Mouse (Mus musculus): Measurements from ENCODE around the gene Nedd4. TPM values are rescaled to one million over a fixed set of nuclear protein-coding genes. Genes with fewer than 3 reads are reported as not detected.

Nedd4 gene
- polyA plus RNA-seq, 1 experiment from 2014 or later: 98.2 TPM

- no peaks in the 10 kb centered on the region for H3K36me3 ChIP-seq (ENCODE audit: control insufficient read depth, insufficient read depth)
- H3K4me1 ChIP-seq (ENCODE audit: control insufficient read depth, low read depth, low read length): peaks cover 19% of the 10 kb centered on the region
- 0 out of 2 replicates have a peak overlapping the region, but pooled peaks have one; percentile 14 for H3K27ac ChIP-seq (ENCODE audit: low read length)
- no peaks in the 10 kb centered on the region for H3K27me3 ChIP-seq (ENCODE audit: control insufficient read depth, insufficient read depth, low read depth, low read length)
- H3K9me3 ChIP-seq (replicated peaks; ENCODE audit: control insufficient read depth, low read length): no peaks in the 10 kb centered on the region
- 27% methylated on average over 6 of the region's 6 CpGs for WGBS (ENCODE audit: insufficient replicate concordance)
- H3K4me2 ChIP-seq (ENCODE audit: low read depth, low read length): no peak overlapping the region
- H3K9ac ChIP-seq (ENCODE audit: low read depth, low read length): no peak overlapping the region
- ATAC-seq (ENCODE audit: low read depth): no peak
- no peak overlapping the region for H3K4me3 ChIP-seq (ENCODE audit: low read depth, low read length)
Observed at GRCm38 (mm10) chr9:72644418-72645110, 17.6 kb upstream of the Nedd4 start.

GRCm38 (mm10) chr9:72649781-72650180 is 12.4 kb upstream of the Nedd4 start:
- ATAC-seq (ENCODE audit: low read depth): no peak
- Histone ChIP-seq H3K9me3 (replicated peaks; ENCODE audit: control insufficient read depth, low read length) (no peaks in the 10 kb centered on the region), H3K36me3 (ENCODE audit: control insufficient read depth, insufficient read depth) (no peaks in the 10 kb centered on the region), H3K4me3 (ENCODE audit: low read depth, low read length) (no peak overlapping the region), H3K27me3 (ENCODE audit: control insufficient read depth, insufficient read depth, low read depth, low read length) (no peaks in the 10 kb centered on the region), H3K27ac (ENCODE audit: low read length) (no peak overlapping the region), H3K9ac (ENCODE audit: low read depth, low read length) (no peak overlapping the region), H3K4me2 (ENCODE audit: low read depth, low read length) (no peak overlapping the region), H3K4me1 (ENCODE audit: control insufficient read depth, low read depth, low read length) (no peaks in the 10 kb centered on the region; the same call in 1 of the 2 replicates)
- WGBS (ENCODE audit: insufficient replicate concordance): 11% methylated on average over 2 of the region's 2 CpGs

DNA sequence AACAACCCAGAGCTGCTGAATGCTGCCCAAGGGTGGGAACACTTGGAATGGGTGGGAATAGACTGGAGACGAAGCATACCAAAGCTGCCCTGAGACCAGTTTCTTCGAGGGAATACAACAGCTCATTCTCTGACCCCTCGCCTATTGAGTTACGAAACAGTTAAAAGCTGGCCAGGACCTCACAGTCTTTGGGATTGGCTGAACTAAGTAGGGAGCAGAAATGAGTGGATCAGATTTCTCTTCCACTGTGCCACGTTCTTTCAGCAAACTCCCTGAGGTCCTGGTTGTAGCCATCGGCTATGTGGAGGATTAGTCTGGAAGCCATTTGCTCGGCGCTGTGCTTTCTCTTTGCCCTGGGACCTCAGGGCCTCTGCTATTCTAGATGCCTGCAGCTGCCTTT is 9.2 kb upstream of the Nedd4 start:
- ATAC-seq (ENCODE audit: low read depth): peak; percentile 57; the same call in 1 of the 2 replicates
- H3K27ac ChIP-seq (ENCODE audit: low read length): no peak overlapping the region
- WGBS (ENCODE audit: insufficient replicate concordance): 49% methylated on average over 8 of the region's 8 CpGs

DNA sequence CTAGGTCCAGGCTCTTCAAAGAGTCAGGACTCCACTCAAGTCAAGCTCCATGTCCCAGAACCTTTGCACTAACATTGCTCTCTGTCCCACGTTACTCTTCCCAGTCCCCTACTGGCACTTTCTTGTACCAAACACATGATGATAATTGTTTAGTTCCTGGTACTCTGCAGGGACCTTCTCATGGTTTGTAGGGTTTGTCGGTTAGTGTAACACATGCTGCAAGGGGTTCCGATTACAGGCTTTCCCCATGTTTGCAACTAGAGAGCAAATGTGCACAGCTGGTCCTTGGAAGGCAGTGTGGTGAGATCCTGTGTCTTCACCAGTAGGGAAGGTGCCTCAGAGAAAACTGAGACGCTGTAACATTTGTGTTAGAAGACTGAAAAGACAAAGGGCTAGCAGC is 8.6 kb upstream of the Nedd4 start:
- no peak for ATAC-seq (ENCODE audit: low read depth)
- Histone ChIP-seq H3K9me3 (replicated peaks; ENCODE audit: control insufficient read depth, low read length) (no peaks in the 10 kb centered on the region), H3K27me3 (ENCODE audit: control insufficient read depth, insufficient read depth, low read depth, low read length) (no peaks in the 10 kb centered on the region), H3K9ac (ENCODE audit: low read depth, low read length) (no peak overlapping the region), H3K27ac (ENCODE audit: low read length) (no peak overlapping the region), H3K4me2 (ENCODE audit: low read depth, low read length) (no peak overlapping the region), H3K4me3 (ENCODE audit: low read depth, low read length) (no peak overlapping the region), H3K36me3 (ENCODE audit: control insufficient read depth, insufficient read depth) (no peaks in the 10 kb centered on the region), H3K4me1 (ENCODE audit: control insufficient read depth, low read depth, low read length) (peaks cover 12% of the 10 kb centered on the region)
- 62% methylated on average over 4 of the region's 4 CpGs for WGBS (ENCODE audit: insufficient replicate concordance)

More for the DNA sequence above, 9.2 kb upstream of the Nedd4 start:
- H3K4me1 ChIP-seq (ENCODE audit: control insufficient read depth, low read depth, low read length): peaks cover 12% of the 10 kb centered on the region
- no peak overlapping the region for H3K4me2 ChIP-seq (ENCODE audit: low read depth, low read length)
- no peaks in the 10 kb centered on the region for H3K36me3 ChIP-seq (ENCODE audit: control insufficient read depth, insufficient read depth)
- no peak overlapping the region for H3K4me3 ChIP-seq (ENCODE audit: low read depth, low read length)
- no peaks in the 10 kb centered on the region for H3K9me3 ChIP-seq (replicated peaks; ENCODE audit: control insufficient read depth, low read length)
- H3K27me3 ChIP-seq (ENCODE audit: control insufficient read depth, insufficient read depth, low read depth, low read length): no peaks in the 10 kb centered on the region
- no peak overlapping the region for H3K9ac ChIP-seq (ENCODE audit: low read depth, low read length)

GRCm38 (mm10) chr9:72654593-72655242 is 7.4 kb upstream of the Nedd4 start:
- WGBS (ENCODE audit: insufficient replicate concordance): 33% methylated on average over 6 of the region's 6 CpGs
- Histone ChIP-seq H3K36me3 (ENCODE audit: control insufficient read depth, insufficient read depth) (no peaks in the 10 kb centered on the region), H3K4me3 (ENCODE audit: low read depth, low read length) (no peak overlapping the region), H3K9me3 (replicated peaks; ENCODE audit: control insufficient read depth, low read length) (no peaks in the 10 kb centered on the region), H3K27ac (ENCODE audit: low read length) (no peak overlapping the region), H3K4me2 (ENCODE audit: low read depth, low read length) (no peak overlapping the region), H3K9ac (ENCODE audit: low read depth, low read length) (no peak overlapping the region), H3K27me3 (ENCODE audit: control insufficient read depth, insufficient read depth, low read depth, low read length) (no peaks in the 10 kb centered on the region), H3K4me1 (ENCODE audit: control insufficient read depth, low read depth, low read length) (peaks cover 12% of the 10 kb centered on the region)
- peak; percentile 63 for ATAC-seq (ENCODE audit: low read depth)

DNA sequence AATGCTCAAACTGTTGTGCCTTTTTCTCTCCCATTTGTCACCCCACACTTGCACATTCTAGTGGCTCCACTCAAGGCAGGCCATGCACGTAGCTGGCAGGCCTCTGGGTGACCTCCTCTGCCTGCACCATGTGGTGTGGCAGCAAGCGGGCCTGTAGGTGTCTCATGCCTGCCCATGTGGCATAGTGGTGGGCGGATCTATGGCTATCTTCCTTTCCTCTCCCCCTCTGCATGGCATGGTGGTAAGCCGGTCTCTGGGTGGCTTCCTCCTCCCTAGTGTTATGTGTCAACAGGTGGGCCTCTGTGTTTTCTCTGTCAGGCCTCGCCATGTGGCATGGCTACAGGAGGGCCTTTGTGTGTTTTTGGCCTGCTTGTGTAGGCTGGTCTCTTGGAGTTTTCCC is 6.5 kb upstream of the Nedd4 start:
- Histone ChIP-seq H3K9ac (ENCODE audit: low read depth, low read length) (no peak overlapping the region), H3K4me2 (ENCODE audit: low read depth, low read length) (no peak overlapping the region), H3K27me3 (ENCODE audit: control insufficient read depth, insufficient read depth, low read depth, low read length) (no peaks in the 10 kb centered on the region), H3K9me3 (replicated peaks; ENCODE audit: control insufficient read depth, low read length) (no peaks in the 10 kb centered on the region), H3K27ac (ENCODE audit: low read length) (no peak overlapping the region), H3K36me3 (ENCODE audit: control insufficient read depth, insufficient read depth) (no peaks in the 10 kb centered on the region), H3K4me1 (ENCODE audit: control insufficient read depth, low read depth, low read length) (peaks cover 12% of the 10 kb centered on the region), H3K4me3 (ENCODE audit: low read depth, low read length) (no peak overlapping the region)
- WGBS (ENCODE audit: insufficient replicate concordance): 59% methylated on average over 5 of the region's 5 CpGs
- no peak for ATAC-seq (ENCODE audit: low read depth)

GRCm38 (mm10) chr9:72656491-72656890 is 5.7 kb upstream of the Nedd4 start:
- Histone ChIP-seq H3K36me3 (ENCODE audit: control insufficient read depth, insufficient read depth) (no peaks in the 10 kb centered on the region), H3K27me3 (ENCODE audit: control insufficient read depth, insufficient read depth, low read depth, low read length) (no peaks in the 10 kb centered on the region), H3K4me1 (ENCODE audit: control insufficient read depth, low read depth, low read length) (peaks cover 16% of the 10 kb centered on the region), H3K4me2 (ENCODE audit: low read depth, low read length) (no peak overlapping the region), H3K9ac (ENCODE audit: low read depth, low read length) (no peak overlapping the region), H3K4me3 (ENCODE audit: low read depth, low read length) (no peak overlapping the region), H3K9me3 (replicated peaks; ENCODE audit: control insufficient read depth, low read length) (no peaks in the 10 kb centered on the region), H3K27ac (ENCODE audit: low read length) (peak overlapping the region; percentile 23)
- no peak for ATAC-seq (ENCODE audit: low read depth)
- WGBS (ENCODE audit: insufficient replicate concordance): 31% methylated on average over 4 of the region's 4 CpGs

GRCm38 (mm10) chr9:72656940-72657339 is 5.2 kb upstream of the Nedd4 start:
- WGBS (ENCODE audit: insufficient replicate concordance): 12% methylated on average over 3 of the region's 3 CpGs
- Histone ChIP-seq H3K4me1 (ENCODE audit: control insufficient read depth, low read depth, low read length) (peaks cover 20% of the 10 kb centered on the region), H3K4me2 (ENCODE audit: low read depth, low read length) (no peak overlapping the region), H3K9ac (ENCODE audit: low read depth, low read length) (no peak overlapping the region), H3K27ac (ENCODE audit: low read length) (no peak overlapping the region; the same call in 1 of the 2 replicates), H3K4me3 (ENCODE audit: low read depth, low read length) (no peak overlapping the region), H3K36me3 (ENCODE audit: control insufficient read depth, insufficient read depth) (no peaks in the 10 kb centered on the region), H3K27me3 (ENCODE audit: control insufficient read depth, insufficient read depth, low read depth, low read length) (no peaks in the 10 kb centered on the region), H3K9me3 (replicated peaks; ENCODE audit: control insufficient read depth, low read length) (no peaks in the 10 kb centered on the region)
- ATAC-seq (ENCODE audit: low read depth): no peak

- Histone ChIP-seq H3K4me1 (ENCODE audit: control insufficient read depth, low read depth, low read length) (peaks cover 20% of the 10 kb centered on the region), H3K27me3 (ENCODE audit: control insufficient read depth, insufficient read depth, low read depth, low read length) (no peaks in the 10 kb centered on the region)
- 49% methylated on average over 1 of the region's 1 CpGs for WGBS (ENCODE audit: insufficient replicate concordance)
Observed at GRCm38 (mm10) chr9:72657694-72658093, 4.5 kb upstream of the Nedd4 start.

More at GRCm38 (mm10) chr9:72657694-72658093, 4.5 kb upstream of the Nedd4 start:
- H3K9me3 ChIP-seq (replicated peaks; ENCODE audit: control insufficient read depth, low read length): no peaks in the 10 kb centered on the region
- H3K4me2 ChIP-seq (ENCODE audit: low read depth, low read length): no peak overlapping the region
- H3K4me3 ChIP-seq (ENCODE audit: low read depth, low read length): no peak overlapping the region
- no peaks in the 10 kb centered on the region for H3K36me3 ChIP-seq (ENCODE audit: control insufficient read depth, insufficient read depth)
- ATAC-seq (ENCODE audit: low read depth): no peak
- H3K9ac ChIP-seq (ENCODE audit: low read depth, low read length): no peak overlapping the region
- H3K27ac ChIP-seq (ENCODE audit: low read length): no peak overlapping the region

Data from liver, embryonic 16.5 days (tissue).